Mouse (Mus musculus): ENCODE data around the gene Pef1. TPM values are rescaled to one million over a fixed set of nuclear protein-coding genes. Genes with fewer than 3 reads are reported as not detected.

The Pef1 gene
- polyA plus RNA-seq, 1 experiment from 2014 or later, result 71.4 TPM

- Histone ChIP-seq H3K27ac (no peak overlapping the region), H3K27me3 (ENCODE audit: low read depth, poor library complexity, severe bottlenecking) (peaks cover 45% of the 10 kb centered on the region), H3K4me1 (peaks cover 6% of the 10 kb centered on the region; the same call in 1 of the 2 replicates), H3K4me3 (no peak overlapping the region), H3K36me3 (no peaks in the 10 kb centered on the region), H3K9me3 (replicated peaks) (no peaks in the 10 kb centered on the region)
- no peak for DNase-seq (ENCODE audit: low spot score)
- 77% methylated on average over 12 of the region's 12 CpGs for WGBS
These were observed 54.5 kb downstream of the Pef1 start for GRCm38 (mm10) chr4:130156812-130157371.

- Histone ChIP-seq H3K4me1 (peaks cover 38% of the 10 kb centered on the region), H3K9me3 (replicated peaks) (no peaks in the 10 kb centered on the region), H3K27me3 (ENCODE audit: low read depth, poor library complexity, severe bottlenecking) (peaks cover 61% of the 10 kb centered on the region), H3K36me3 (no peaks in the 10 kb centered on the region), H3K4me3 (no peak overlapping the region), H3K27ac (no peak overlapping the region)
- 46% methylated on average over 4 of the region's 4 CpGs for WGBS
- no peak for DNase-seq (ENCODE audit: low spot score)
These were observed 59.0 kb downstream of the Pef1 start for GRCm38 (mm10) chr4:130161349-130161748.

GRCm38 (mm10) chr4:130163391-130163861 is 61.1 kb downstream of the Pef1 start:
- Histone ChIP-seq H3K27me3 (ENCODE audit: low read depth, poor library complexity, severe bottlenecking) (peaks cover 82% of the 10 kb centered on the region), H3K4me1 (peaks cover 48% of the 10 kb centered on the region), H3K27ac (peak overlapping the region; percentile 75), H3K9me3 (replicated peaks) (no peaks in the 10 kb centered on the region), H3K36me3 (no peaks in the 10 kb centered on the region), H3K4me3 (peak overlapping the region; percentile 38)
- 6% methylated on average over 20 of the region's 20 CpGs for WGBS
- DNase-seq (ENCODE audit: low spot score), result peak; percentile 63

GRCm38 (mm10) chr4:130164121-130164520 is 61.8 kb downstream of the Pef1 start:
- no peak for DNase-seq (ENCODE audit: low spot score)
- WGBS, result 61% methylated on average over 6 of the region's 6 CpGs
- no peak overlapping the region for H3K4me3 ChIP-seq
- no peaks in the 10 kb centered on the region for H3K9me3 ChIP-seq (replicated peaks)
- H3K27ac ChIP-seq, result peak overlapping the region; percentile 75
- H3K36me3 ChIP-seq, result no peaks in the 10 kb centered on the region
- peaks cover 54% of the 10 kb centered on the region for H3K4me1 ChIP-seq
- H3K27me3 ChIP-seq (ENCODE audit: low read depth, poor library complexity, severe bottlenecking), result peaks cover 84% of the 10 kb centered on the region

GRCm38 (mm10) chr4:130166061-130166460 is 63.7 kb downstream of the Pef1 start:
- Histone ChIP-seq H3K9me3 (replicated peaks) (no peaks in the 10 kb centered on the region), H3K27me3 (ENCODE audit: low read depth, poor library complexity, severe bottlenecking) (peaks cover 76% of the 10 kb centered on the region), H3K4me1 (peaks cover 56% of the 10 kb centered on the region), H3K4me3 (no peak overlapping the region), H3K27ac (0 out of 2 replicates have a peak overlapping the region, but pooled peaks have one; percentile 25), H3K36me3 (no peaks in the 10 kb centered on the region)
- DNase-seq (ENCODE audit: low spot score), result no peak
- 77% methylated on average over 18 of the region's 18 CpGs for WGBS

GRCm38 (mm10) chr4:130166592-130166991 is 64.2 kb downstream of the Pef1 start:
- Histone ChIP-seq H3K4me1 (peaks cover 62% of the 10 kb centered on the region), H3K4me3 (no peak overlapping the region), H3K27ac (no peak overlapping the region), H3K27me3 (ENCODE audit: low read depth, poor library complexity, severe bottlenecking) (peaks cover 70% of the 10 kb centered on the region), H3K36me3 (no peaks in the 10 kb centered on the region), H3K9me3 (replicated peaks) (no peaks in the 10 kb centered on the region)
- WGBS, result 79% methylated on average over 8 of the region's 8 CpGs
- DNase-seq (ENCODE audit: low spot score), result no peak

GRCm38 (mm10) chr4:130167321-130167720 is 65.0 kb downstream of the Pef1 start:
- H3K4me3 ChIP-seq, result peak overlapping the region; percentile 34
- H3K4me1 ChIP-seq, result peaks cover 65% of the 10 kb centered on the region
- peak overlapping the region; percentile 4; the same call in 1 of the 2 replicates for H3K27ac ChIP-seq
- H3K9me3 ChIP-seq (replicated peaks), result no peaks in the 10 kb centered on the region
- H3K36me3 ChIP-seq, result no peaks in the 10 kb centered on the region
- 54% methylated on average over 22 of the region's 22 CpGs for WGBS
- H3K27me3 ChIP-seq (ENCODE audit: low read depth, poor library complexity, severe bottlenecking), result peaks cover 63% of the 10 kb centered on the region
- DNase-seq (ENCODE audit: low spot score), result peak; percentile 32

GRCm38 (mm10) chr4:130167814-130168213 is 65.5 kb downstream of the Pef1 start:
- H3K27me3 ChIP-seq (ENCODE audit: low read depth, poor library complexity, severe bottlenecking), result peaks cover 60% of the 10 kb centered on the region
- H3K36me3 ChIP-seq, result no peaks in the 10 kb centered on the region
- H3K4me3 ChIP-seq, result peak overlapping the region; percentile 34
- 47% methylated on average over 9 of the region's 9 CpGs for WGBS
- peaks cover 65% of the 10 kb centered on the region for H3K4me1 ChIP-seq
- no peaks in the 10 kb centered on the region for H3K9me3 ChIP-seq (replicated peaks)
- no peak for DNase-seq (ENCODE audit: low spot score)
- peak overlapping the region; percentile 4; the same call in 1 of the 2 replicates for H3K27ac ChIP-seq

- DNase-seq (ENCODE audit: low spot score), result peak; percentile 35
- H3K9me3 ChIP-seq (replicated peaks), result no peaks in the 10 kb centered on the region
- peak overlapping the region; percentile 58 for H3K27ac ChIP-seq
- 54% methylated on average over 16 of the region's 16 CpGs for WGBS
- H3K36me3 ChIP-seq, result no peaks in the 10 kb centered on the region
- H3K4me3 ChIP-seq, result no peak overlapping the region
- peaks cover 60% of the 10 kb centered on the region for H3K27me3 ChIP-seq (ENCODE audit: low read depth, poor library complexity, severe bottlenecking)
- peaks cover 65% of the 10 kb centered on the region for H3K4me1 ChIP-seq
These were observed 66.2 kb downstream of the Pef1 start for GRCm38 (mm10) chr4:130168280-130169183.

GRCm38 (mm10) chr4:130169411-130169971 is 67.1 kb downstream of the Pef1 start:
- WGBS, result 85% methylated on average over 16 of the region's 16 CpGs
- no peaks in the 10 kb centered on the region for H3K9me3 ChIP-seq (replicated peaks)
- no peak overlapping the region for H3K27ac ChIP-seq
- H3K4me3 ChIP-seq, result no peak overlapping the region
- DNase-seq (ENCODE audit: low spot score), result no peak
- H3K4me1 ChIP-seq, result peaks cover 66% of the 10 kb centered on the region
- H3K36me3 ChIP-seq, result no peaks in the 10 kb centered on the region
- peaks cover 60% of the 10 kb centered on the region for H3K27me3 ChIP-seq (ENCODE audit: low read depth, poor library complexity, severe bottlenecking)

GRCm38 (mm10) chr4:130170362-130170761 is 68.0 kb downstream of the Pef1 start:
- 91% methylated on average over 4 of the region's 4 CpGs for WGBS
- no peak for DNase-seq (ENCODE audit: low spot score)
- H3K4me3 ChIP-seq, result no peak overlapping the region
- no peak overlapping the region for H3K27ac ChIP-seq
- no peaks in the 10 kb centered on the region for H3K9me3 ChIP-seq (replicated peaks)
- H3K36me3 ChIP-seq, result no peaks in the 10 kb centered on the region
- peaks cover 75% of the 10 kb centered on the region for H3K4me1 ChIP-seq
- H3K27me3 ChIP-seq (ENCODE audit: low read depth, poor library complexity, severe bottlenecking), result peaks cover 60% of the 10 kb centered on the region

GRCm38 (mm10) chr4:130171951-130172765 is 69.8 kb downstream of the Pef1 start:
- Histone ChIP-seq H3K9me3 (replicated peaks) (no peaks in the 10 kb centered on the region), H3K27ac (peak overlapping the region; percentile 85), H3K27me3 (ENCODE audit: low read depth, poor library complexity, severe bottlenecking) (peaks cover 54% of the 10 kb centered on the region), H3K36me3 (no peaks in the 10 kb centered on the region), H3K4me1 (peaks cover 80% of the 10 kb centered on the region), H3K4me3 (peak overlapping the region; percentile 24; the same call in 1 of the 2 replicates)
- DNase-seq (ENCODE audit: low spot score), result peak; percentile 67
- WGBS, result 64% methylated on average over 11 of the region's 11 CpGs
